Mouse (Mus musculus) cerebellum, adult 2 months (tissue): ENCODE results near the gene Wipf1.

ENCODE experiments used
- CTCF ChIP-seq: fragments of 200-500 bp; IDR thresholded peaks from 2 replicates; pipeline ENCODE4 v1.5.1; 2011; ENCODE audit warnings: low read depth, mild to moderate bottlenecking, control low read depth, low read length, moderate library complexity, borderline replicate concordance; ENCODE audit not compliant: insufficient read depth
- POLR2A ChIP-seq: fragments of 200-500 bp; IDR thresholded peaks from 2 replicates; pipeline ENCODE4 v1.6.1; 2011; ENCODE audit warnings: low read length, control low read depth, borderline replicate concordance; ENCODE audit not compliant: insufficient read depth

DNA sequence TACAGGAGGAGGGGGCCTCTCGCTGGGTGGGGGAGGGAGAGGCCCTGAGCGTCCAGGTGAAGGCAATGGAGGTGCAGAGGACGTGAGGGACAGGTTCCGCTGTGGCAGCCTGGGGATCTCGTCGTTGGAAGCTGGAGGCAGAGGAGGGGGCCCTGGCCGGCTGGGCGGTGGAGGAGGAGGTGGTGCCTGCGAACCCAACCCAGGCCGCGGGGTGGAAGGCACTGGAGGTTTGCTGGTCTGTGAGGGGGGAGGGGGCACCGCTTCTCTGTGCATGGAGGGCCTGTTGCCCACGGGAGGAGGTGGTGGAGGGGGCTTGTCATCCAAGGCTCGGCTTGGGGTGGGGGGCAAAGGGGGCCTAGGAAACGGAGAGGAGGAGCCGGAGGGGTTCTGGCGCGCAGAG lies 92.6 kb downstream of the Wipf1 start:
- TF ChIP-seq CTCF (no peak), POLR2A (no peak)
